Mouse (Mus musculus) macrophage (primary cell): ENCODE results near the gene Cmip. TPM values are rescaled to one million over a fixed set of nuclear protein-coding genes. Genes with fewer than 3 reads are reported as not detected.

Source experiments
- H3K27ac ChIP-seq: fragments of 350-480 bp; formaldehyde crosslinking; 2 replicates; pipeline ENCODE4 v1.9.0; 2021
- H3K36me3 ChIP-seq: fragments of 350-480 bp; formaldehyde crosslinking; 2 replicates; pipeline ENCODE4 v1.9.0; 2021; ENCODE audit errors: inconsistent target
- H3K4me3 ChIP-seq: fragments of 350-480 bp; formaldehyde crosslinking; 2 replicates; pipeline ENCODE4 v1.9.0; 2021; ENCODE audit errors: inconsistent target
- H3K79me2 ChIP-seq: fragments of 350-480 bp; formaldehyde crosslinking; 2 replicates; pipeline ENCODE4 v1.9.0; 2021; ENCODE audit errors: inconsistent target
- WGBS: methylation state at CpG from one replicate; pipeline ENCODE4 v1.1.7; 2026; ENCODE audit warnings: inconsistent platforms; ENCODE audit not compliant: missing documents; 5-methylcytosine and 5-hydroxymethylcytosine counted together
- polyA plus RNA-seq: library from polyadenylated mRNA; stranded (reverse); fragments of 250-400 nt; gene quantifications from 3 replicates; pipeline ENCODE4 v1.2.4, GENCODE M21; 2018; ENCODE audit warnings: inconsistent platforms

The Cmip gene
- polyA plus RNA-seq, 1 experiment from 2014 or later = 47.6 TPM

GRCm38 (mm10) chr8:117317478-117317877 is 60.6 kb downstream of the Cmip start:
- 87% methylated on average over 8 of the region's 8 CpGs for WGBS
- peaks cover 100% of the 10 kb centered on the region for H3K79me2 ChIP-seq
- H3K27ac ChIP-seq = no peak overlapping the region
- no peaks in the 10 kb centered on the region; the same call in 1 of the 2 replicates for H3K36me3 ChIP-seq
- no peak overlapping the region for H3K4me3 ChIP-seq

GRCm38 (mm10) chr8:117318911-117319826 is 62.3 kb downstream of the Cmip start:
- no peak overlapping the region for H3K27ac ChIP-seq
- no peak overlapping the region for H3K4me3 ChIP-seq
- H3K36me3 ChIP-seq = no peaks in the 10 kb centered on the region; the same call in 1 of the 2 replicates
- WGBS = 85% methylated on average over 26 of the region's 26 CpGs
- peaks cover 100% of the 10 kb centered on the region for H3K79me2 ChIP-seq

GRCm38 (mm10) chr8:117320616-117321015 is 63.8 kb downstream of the Cmip start:
- H3K79me2 ChIP-seq = peaks cover 100% of the 10 kb centered on the region
- H3K4me3 ChIP-seq = no peak overlapping the region
- WGBS = 56% methylated on average over 6 of the region's 10 CpGs
- H3K36me3 ChIP-seq = no peaks in the 10 kb centered on the region
- no peak overlapping the region for H3K27ac ChIP-seq

GRCm38 (mm10) chr8:117321232-117321631 is 64.4 kb downstream of the Cmip start:
- no peak overlapping the region for H3K4me3 ChIP-seq
- H3K36me3 ChIP-seq = no peaks in the 10 kb centered on the region
- peaks cover 100% of the 10 kb centered on the region for H3K79me2 ChIP-seq
- 90% methylated on average over 15 of the region's 15 CpGs for WGBS
- H3K27ac ChIP-seq = no peak overlapping the region

- Histone ChIP-seq H3K79me2 (peaks cover 100% of the 10 kb centered on the region), H3K4me3 (no peak overlapping the region), H3K36me3 (no peaks in the 10 kb centered on the region), H3K27ac (no peak overlapping the region)
- 17% methylated on average over 5 of the region's 6 CpGs for WGBS
Observed at GRCm38 (mm10) chr8:117322021-117322420, 65.2 kb downstream of the Cmip start.

- H3K79me2 ChIP-seq = peaks cover 100% of the 10 kb centered on the region
- no peaks in the 10 kb centered on the region for H3K36me3 ChIP-seq
- H3K4me3 ChIP-seq = no peak overlapping the region
- no peak overlapping the region for H3K27ac ChIP-seq
- WGBS = 87% methylated on average over 7 of the region's 8 CpGs
Observed at GRCm38 (mm10) chr8:117322715-117323310, 65.9 kb downstream of the Cmip start.

- no peaks in the 10 kb centered on the region for H3K36me3 ChIP-seq
- WGBS = 86% methylated on average over 9 of the region's 9 CpGs
Observed at GRCm38 (mm10) chr8:117324821-117325220, 68.0 kb downstream of the Cmip start.

GRCm38 (mm10) chr8:117326735-117327134 is 69.9 kb downstream of the Cmip start:
- Histone ChIP-seq H3K4me3 (no peak overlapping the region), H3K27ac (no peak overlapping the region), H3K79me2 (peaks cover 100% of the 10 kb centered on the region), H3K36me3 (no peaks in the 10 kb centered on the region)
- WGBS = 92% methylated on average over 5 of the region's 5 CpGs

More at GRCm38 (mm10) chr8:117324821-117325220, 68.0 kb downstream of the Cmip start:
- Histone ChIP-seq H3K27ac (no peak overlapping the region), H3K79me2 (peaks cover 100% of the 10 kb centered on the region), H3K4me3 (no peak overlapping the region)

GRCm38 (mm10) chr8:117327385-117327837 is 70.5 kb downstream of the Cmip start:
- Histone ChIP-seq H3K4me3 (no peak overlapping the region), H3K36me3 (no peaks in the 10 kb centered on the region)

GRCm38 (mm10) chr8:117328758-117329157 is 71.9 kb downstream of the Cmip start:
- 64% methylated on average over 7 of the region's 9 CpGs for WGBS
- Histone ChIP-seq H3K36me3 (no peaks in the 10 kb centered on the region), H3K27ac (no peak overlapping the region)

More at GRCm38 (mm10) chr8:117327385-117327837, 70.5 kb downstream of the Cmip start:
- WGBS = 85% methylated on average over 7 of the region's 7 CpGs
- H3K27ac ChIP-seq = no peak overlapping the region
- H3K79me2 ChIP-seq = peaks cover 100% of the 10 kb centered on the region

GRCm38 (mm10) chr8:117329167-117329566 is 72.3 kb downstream of the Cmip start:
- no peaks in the 10 kb centered on the region for H3K36me3 ChIP-seq

More at GRCm38 (mm10) chr8:117328758-117329157, 71.9 kb downstream of the Cmip start:
- Histone ChIP-seq H3K79me2 (peaks cover 100% of the 10 kb centered on the region), H3K4me3 (no peak overlapping the region)

GRCm38 (mm10) chr8:117329903-117330302 is 73.0 kb downstream of the Cmip start:
- no peak overlapping the region for H3K27ac ChIP-seq
- 100% methylated on average over 2 of the region's 2 CpGs for WGBS
- H3K79me2 ChIP-seq = peaks cover 100% of the 10 kb centered on the region
- H3K4me3 ChIP-seq = no peak overlapping the region
- no peaks in the 10 kb centered on the region for H3K36me3 ChIP-seq

More at GRCm38 (mm10) chr8:117329167-117329566, 72.3 kb downstream of the Cmip start:
- Histone ChIP-seq H3K79me2 (peaks cover 100% of the 10 kb centered on the region), H3K4me3 (no peak overlapping the region), H3K27ac (no peak overlapping the region)
- WGBS = 93% methylated on average over 9 of the region's 9 CpGs

- H3K27ac ChIP-seq = no peak overlapping the region
Observed at GRCm38 (mm10) chr8:117332229-117333010, 75.6 kb downstream of the Cmip start.

GRCm38 (mm10) chr8:117333619-117334018 is 76.8 kb downstream of the Cmip start:
- Histone ChIP-seq H3K27ac (no peak overlapping the region), H3K36me3 (no peaks in the 10 kb centered on the region), H3K4me3 (no peak overlapping the region), H3K79me2 (peaks cover 100% of the 10 kb centered on the region)
- WGBS = 81% methylated on average over 6 of the region's 6 CpGs

More at GRCm38 (mm10) chr8:117332229-117333010, 75.6 kb downstream of the Cmip start:
- peaks cover 100% of the 10 kb centered on the region for H3K79me2 ChIP-seq
- no peak overlapping the region for H3K4me3 ChIP-seq
- no peaks in the 10 kb centered on the region for H3K36me3 ChIP-seq
- WGBS = 77% methylated on average over 27 of the region's 27 CpGs
